In the genomic region with DNA sequence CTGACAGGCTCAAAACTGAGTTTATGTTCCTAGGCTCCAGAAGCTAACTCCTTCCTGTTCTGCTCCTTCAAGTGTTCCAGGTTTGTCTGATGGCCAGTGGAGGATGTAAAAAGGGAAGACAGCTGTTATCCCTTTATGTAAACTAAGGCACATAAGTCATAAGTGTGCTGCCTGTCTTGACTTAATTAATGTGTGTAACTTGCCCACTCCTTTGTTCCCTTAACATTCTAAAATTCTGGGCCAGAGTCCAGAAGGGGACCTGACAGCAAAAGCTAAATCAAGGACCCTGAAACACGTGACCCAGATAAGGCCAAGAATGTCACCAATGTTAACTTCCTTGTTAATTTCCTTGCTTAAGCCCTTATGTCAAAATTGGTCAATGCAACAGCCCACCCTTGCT, we compare ENCODE assay signal across 15 mouse cellular contexts. TPM values are rescaled to one million over a fixed set of nuclear protein-coding genes. Genes with fewer than 3 reads are reported as not detected.
DNase-seq lines count a peak whose midpoint lies in the region; TF ChIP-seq lines count a peak whose summit lies in the region.
"Not testable (repeated sequence)": the region's sequence is repeated elsewhere in the genome, so short reads cannot be mapped to it uniquely, and the experiment has no call there.
"Had no signal": no experiment of that assay in that cellular context is flagged by ENCODE, and none has a peak within 500 bp of the region (broad histone marks: within the 10 kb centered on the region; RNA-seq: fewer than 3 reads in every experiment).

No protein-coding gene starts in this region.

- intact Hi-C loops in heart, postnatal 10 days (cut with DNase I), result not testable (repeated sequence)

- H3K4me1 ChIP-seq in kidney, adult 2 months (ENCODE audit: control insufficient read depth, insufficient read depth, low read length), result not testable (repeated sequence)

- H3K4me3 ChIP-seq in kidney, adult 2 months (ENCODE audit: insufficient read depth, low read depth, low read length), result not testable (repeated sequence)

- TF ChIP-seq CTCF in kidney, adult 2 months (conservative IDR thresholded peaks at IDR 0.05; ENCODE audit: insufficient read depth, insufficient read length, low read depth, low read length), result not testable (repeated sequence)

- WGBS in kidney, adult 2 months, result 23% methylated on average over 1 of the region's 1 CpGs

- not testable (repeated sequence) for H3K27me3 ChIP-seq in kidney, adult 2 months (replicated peaks; ENCODE audit: control insufficient read depth, insufficient read depth, low read length)

- not testable (repeated sequence) for TF ChIP-seq POLR2A in kidney, adult 2 months (IDR thresholded peaks at IDR 0.05; ENCODE audit: low read depth, low read length)

- DNase-seq in adrenal gland, postnatal 10 days, result peak; percentile 1
- peak; percentile 6 for DNase-seq in gastrocnemius, postnatal 25 days
- DNase-seq in heart, postnatal 10 days, result peak; percentile 8 to 21
- peak; percentile 28 for DNase-seq in kidney, adult 2 months
- DNase-seq in thymus, postnatal 10 days (ENCODE audit: low spot score in 2 of 2), result peak; percentile 4 to 10

- H3K36me3 ChIP-seq in kidney, adult 2 months (ENCODE audit: control insufficient read depth, insufficient read depth, low read length), result not testable (repeated sequence)

- not testable (repeated sequence) for H3K27ac ChIP-seq in kidney, adult 2 months (ENCODE audit: insufficient read depth, low read depth, low read length)

RNA-seq across cellular contexts. Expression of a gene that starts 3.9 kb away (rescaled TPM):
- under 1 TPM; 0.27 to 0.48 TPM for total RNA-seq in adrenal gland, postnatal 10 days (2021)
- total RNA-seq in gastrocnemius, postnatal 25 days (2021), result under 1 TPM; 0.29 to 0.36 TPM
- total RNA-seq in heart, postnatal 10 days (2021), result under 1 TPM; 0.47 to 0.96 TPM
- polyA plus RNA-seq in kidney, adult 2 months (2012; rRNA removed), result not detected in 2 replicates
- total RNA-seq: CH12.LX; common myeloid progenitor, adult 5-6 weeks had no signal
- polyA plus RNA-seq: activated CD4-positive, CD25-positive, alpha-beta regulatory T cell, adult 4 months; CD4-positive, CD25-positive, alpha-beta regulatory T cell, adult 4 months; embryonic facial prominence, embryonic 13.5 days; embryonic facial prominence, embryonic 15.5 days; forebrain, embryonic 10.5 days; forebrain, embryonic 12.5 days; forebrain, embryonic 14.5 days; G1E had no signal
